Mouse (Mus musculus): ENCODE results near the gene Plagl1.
A peak's percentile ranks its signal among the peaks of the same experiment; 100 is the strongest.
"Not testable (repeated sequence)": the region's sequence is repeated elsewhere in the genome, so short reads cannot be mapped to it uniquely, and the experiment has no call there.

Plagl1 gene

DNA sequence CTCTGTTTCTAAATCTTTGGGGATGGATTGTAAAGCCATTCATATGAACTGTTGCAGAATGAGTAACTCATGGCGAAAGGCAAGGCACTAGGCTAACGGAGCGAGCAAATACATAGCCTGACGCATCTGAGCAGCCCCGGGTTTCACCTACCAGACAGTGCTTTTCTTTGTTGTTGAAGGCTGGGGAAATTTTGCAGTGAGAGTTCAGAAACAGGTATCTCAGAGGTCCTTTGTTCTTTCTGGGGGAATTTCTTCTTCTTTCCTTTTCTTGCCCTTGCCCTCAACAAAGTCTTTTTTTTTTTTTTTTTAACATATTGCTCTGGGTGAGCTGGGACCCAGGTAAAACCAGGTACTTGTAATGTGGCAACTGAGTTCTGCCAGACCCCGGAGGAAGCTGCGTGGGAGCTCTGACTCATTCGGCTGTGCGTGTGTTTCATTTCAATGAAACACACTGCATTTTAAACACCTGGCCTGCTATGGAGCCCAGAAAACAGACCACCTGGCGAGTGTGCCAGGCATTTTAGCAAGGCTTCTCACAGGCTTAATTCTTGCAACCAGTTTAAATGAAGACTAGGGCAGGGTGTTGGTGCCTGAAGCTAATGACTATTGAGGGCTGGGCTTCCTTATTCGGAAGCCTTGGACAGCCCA lies at the start of gene Plagl1:
TSS of gene Plagl1 (plus strand) at position 484 of the 648 bp plus-strand sequence.
- DNase-seq (ENCODE audit: inconsistent age in 2 of 2, low spot score in 1 of 2), result no peak

GRCm38 (mm10) chr10:13014026-13014425 lies 46.3 kb upstream of the Plagl1 start:
- DNase-seq (ENCODE audit: inconsistent age in 2 of 2, low spot score in 1 of 2), result no peak

DNA sequence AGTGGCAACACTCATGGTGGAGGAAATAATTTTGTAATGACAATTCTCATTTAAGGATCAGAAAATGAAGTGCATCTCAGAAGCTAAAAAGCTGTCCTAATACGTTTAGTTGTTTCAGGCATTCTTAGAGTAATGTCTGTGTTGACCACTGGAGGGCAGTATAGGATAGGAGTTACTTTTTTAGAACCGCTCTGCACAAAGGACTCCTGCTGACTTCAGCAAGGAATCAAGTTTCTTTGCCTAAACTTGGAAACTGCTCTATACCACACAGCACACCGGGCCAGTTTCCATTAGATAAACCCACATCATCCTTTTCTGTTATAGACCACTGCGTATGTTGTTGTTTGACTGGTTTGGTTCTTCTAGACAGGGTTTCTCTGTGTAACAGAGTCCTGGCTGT lies 43.7 kb upstream of the Plagl1 start:
- DNase-seq (ENCODE audit: inconsistent age in 2 of 2, low spot score in 1 of 2), result peak in 1 of 2 experiments; percentile 89

- peak in 1 of 2 experiments; percentile 45 for DNase-seq (ENCODE audit: inconsistent age in 2 of 2, low spot score in 1 of 2)
These were observed 41.8 kb upstream of the Plagl1 start for GRCm38 (mm10) chr10:13018510-13018909.

- DNase-seq (ENCODE audit: inconsistent age in 2 of 2, low spot score in 1 of 2), result no peak
These were observed 41.3 kb upstream of the Plagl1 start for GRCm38 (mm10) chr10:13019026-13019425.

DNA sequence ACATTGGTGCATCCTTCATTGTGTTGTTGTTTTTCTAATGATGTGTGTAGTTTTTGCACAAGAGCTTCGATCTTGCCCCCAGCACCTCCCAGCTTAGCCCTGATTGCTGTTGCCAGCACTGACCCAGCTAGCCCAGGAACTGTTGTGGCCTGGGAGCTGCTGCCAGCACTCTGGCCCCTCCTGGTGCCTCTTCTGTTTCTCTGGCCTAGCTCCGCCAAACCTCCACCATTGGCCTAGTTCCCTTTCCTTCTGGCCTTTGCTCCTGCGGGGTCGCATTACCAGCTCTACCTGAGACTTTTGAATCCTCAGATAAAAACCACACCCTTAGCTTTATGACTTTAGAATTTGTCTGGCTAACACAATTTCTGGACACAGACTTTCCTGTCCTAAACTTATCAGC lies 38.2 kb upstream of the Plagl1 start:
- DNase-seq (ENCODE audit: inconsistent age in 2 of 2, low spot score in 1 of 2), result no peak

DNA sequence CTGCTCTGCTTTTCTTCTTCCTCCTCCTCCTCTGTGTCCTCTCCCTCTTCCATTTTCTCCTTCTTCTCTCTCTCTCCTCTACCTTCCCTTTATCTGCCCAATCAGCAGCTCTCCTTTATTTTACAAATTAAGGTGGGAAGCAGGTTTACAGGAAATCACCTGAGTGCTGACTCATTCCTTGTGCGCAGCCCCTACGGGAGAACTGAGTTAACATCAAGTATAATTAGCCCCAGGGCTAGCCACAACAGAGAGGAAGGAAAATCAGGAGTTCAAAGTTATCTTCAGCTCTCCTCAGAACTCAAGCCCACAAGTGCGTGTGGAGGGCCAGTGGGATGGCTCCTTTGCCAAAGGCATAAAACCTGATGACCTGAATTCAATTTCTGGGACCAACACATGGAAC lies 36.3 kb upstream of the Plagl1 start:
- not testable (repeated sequence) for DNase-seq (ENCODE audit: inconsistent age in 2 of 2, low spot score in 1 of 2)

DNA sequence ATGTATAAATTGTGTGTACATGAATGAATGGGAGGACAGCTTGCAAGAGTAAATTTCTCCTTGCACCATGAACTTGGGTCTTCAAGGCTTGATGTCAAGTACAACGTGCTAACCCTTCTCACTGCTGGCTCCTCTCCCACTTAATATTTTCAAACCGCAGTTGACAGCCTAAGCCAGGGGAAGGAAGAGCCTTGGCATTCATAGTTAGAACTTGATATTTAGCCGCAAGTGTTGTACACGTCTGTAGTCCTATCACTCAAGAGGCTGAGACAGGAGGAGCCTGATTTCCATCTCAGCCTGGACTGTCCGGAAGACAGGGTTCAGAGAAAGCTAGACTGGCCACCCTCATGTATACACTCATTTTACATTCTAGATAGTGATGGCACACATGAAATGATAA lies 32.6 kb upstream of the Plagl1 start:
- DNase-seq (ENCODE audit: inconsistent age in 2 of 2, low spot score in 1 of 2), result no peak

- DNase-seq (ENCODE audit: inconsistent age in 2 of 2, low spot score in 1 of 2), result no peak
These were observed 32.1 kb upstream of the Plagl1 start for GRCm38 (mm10) chr10:13028215-13028614.

GRCm38 (mm10) chr10:13029416-13029815 lies 30.9 kb upstream of the Plagl1 start:
- no peak for DNase-seq (ENCODE audit: inconsistent age in 2 of 2, low spot score in 1 of 2)

GRCm38 (mm10) chr10:13035270-13035669 lies 25.0 kb upstream of the Plagl1 start:
- no peak for DNase-seq (ENCODE audit: inconsistent age in 2 of 2, low spot score in 1 of 2)

GRCm38 (mm10) chr10:13039637-13040174 lies 20.6 kb upstream of the Plagl1 start:
- no peak for DNase-seq (ENCODE audit: inconsistent age in 2 of 2, low spot score in 1 of 2)

DNA sequence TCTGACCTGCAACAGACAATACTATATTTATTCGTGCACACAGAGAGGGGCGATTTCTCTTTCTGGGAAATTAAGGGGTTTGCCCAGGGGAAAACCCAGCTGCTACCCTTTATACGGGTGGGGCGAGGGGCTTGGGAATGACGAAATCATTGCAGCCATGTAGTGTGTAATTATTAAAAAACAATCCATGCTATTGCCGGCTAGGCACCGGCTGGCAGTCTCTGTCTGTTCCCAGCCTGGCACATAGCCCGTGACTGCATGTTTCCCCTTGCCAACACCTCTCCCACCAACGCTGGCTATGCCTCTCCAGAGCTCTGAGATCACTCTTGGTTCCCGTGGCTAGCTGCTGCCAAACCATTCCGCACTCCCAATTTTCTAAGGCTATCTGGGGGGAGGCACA lies 15.6 kb upstream of the Plagl1 start:
- no peak for DNase-seq (ENCODE audit: inconsistent age in 2 of 2, low spot score in 1 of 2)

- DNase-seq (ENCODE audit: inconsistent age in 2 of 2, low spot score in 1 of 2), result no peak
These were observed 12.5 kb upstream of the Plagl1 start for GRCm38 (mm10) chr10:13047816-13048215.

- DNase-seq (ENCODE audit: inconsistent age in 2 of 2, low spot score in 1 of 2), result no peak
These were observed 3.4 kb upstream of the Plagl1 start for GRCm38 (mm10) chr10:13056863-13057381.

DNA sequence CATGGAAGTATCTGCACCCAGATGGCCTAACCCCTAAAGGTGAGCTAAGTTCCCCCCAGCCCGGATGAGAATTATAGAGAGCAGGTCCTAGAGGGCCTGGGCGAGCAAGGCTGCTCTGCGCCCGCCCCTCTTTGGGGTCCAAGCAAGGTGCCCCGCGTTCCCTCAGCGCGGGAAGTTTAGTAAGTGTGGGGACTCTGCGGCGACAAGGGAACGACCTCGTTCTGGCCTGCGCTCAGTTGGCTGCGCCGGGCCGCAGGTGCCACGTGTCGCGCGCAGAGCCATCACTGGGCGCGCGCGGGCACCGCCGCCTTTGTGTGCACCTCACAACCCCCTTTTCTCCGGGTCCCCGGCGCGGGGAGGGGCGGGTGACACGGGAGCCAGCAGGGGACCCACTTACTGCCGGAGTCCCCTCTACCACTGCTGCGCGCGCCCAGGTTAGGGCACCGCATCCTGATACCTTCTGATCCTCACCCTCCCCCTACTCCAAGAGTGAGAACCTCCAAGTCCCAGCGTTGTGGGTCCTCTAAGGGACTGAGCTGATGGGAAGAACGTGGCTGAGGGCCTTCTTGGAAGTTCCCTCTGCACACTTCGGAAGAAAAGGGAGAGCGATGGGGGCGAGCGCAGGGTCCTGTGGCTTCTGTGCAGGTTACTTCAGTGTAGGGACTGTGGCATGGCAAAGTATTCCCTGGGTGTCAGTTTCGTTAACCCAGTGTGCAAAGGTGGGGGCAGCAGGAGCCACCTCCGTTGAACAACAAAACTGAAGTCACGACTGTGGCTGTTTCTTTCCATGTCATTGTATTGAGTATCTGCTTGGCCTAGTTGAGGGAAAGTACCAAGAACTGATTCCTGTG lies 742 bp downstream of the Plagl1 start:
- DNase-seq (ENCODE audit: inconsistent age in 2 of 2, low spot score in 1 of 2), result no peak

- DNase-seq (ENCODE audit: inconsistent age in 2 of 2, low spot score in 1 of 2), result no peak
These were observed 2.1 kb downstream of the Plagl1 start for GRCm38 (mm10) chr10:13062373-13062772.

- DNase-seq (ENCODE audit: inconsistent age in 2 of 2, low spot score in 1 of 2), result peak in 1 of 2 experiments; percentile 20
These were observed 3.2 kb downstream of the Plagl1 start for GRCm38 (mm10) chr10:13063457-13063856.

DNA sequence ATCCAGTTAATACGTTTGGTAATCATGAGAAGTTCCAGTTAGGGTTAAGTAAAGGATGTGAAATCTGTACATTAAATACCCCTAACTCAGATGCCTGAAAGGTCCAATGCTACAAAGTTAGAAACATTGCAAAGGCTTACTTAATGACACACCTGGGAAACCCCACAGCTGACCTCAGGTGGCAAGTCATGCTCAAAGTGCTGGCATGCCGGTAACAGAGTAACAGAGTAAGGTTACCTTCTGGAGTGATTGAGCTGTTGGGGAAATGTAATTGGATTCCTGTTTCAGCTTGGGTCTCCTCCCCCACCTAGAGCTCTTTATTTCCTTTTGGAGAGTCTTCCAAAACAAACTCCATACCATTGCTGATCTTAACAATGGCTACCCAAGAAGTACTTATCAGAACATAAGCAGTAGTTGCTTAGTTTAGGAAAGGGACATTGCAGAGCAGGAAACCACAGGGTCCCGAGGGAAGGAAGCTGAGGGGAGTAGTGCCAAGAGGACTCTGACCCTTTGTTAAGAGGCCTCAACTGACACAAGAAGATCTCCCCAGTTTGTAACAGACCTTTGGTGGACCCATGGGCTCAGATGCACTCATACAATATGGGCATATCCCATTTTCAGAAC lies 4.9 kb downstream of the Plagl1 start:
- DNase-seq (ENCODE audit: inconsistent age in 2 of 2, low spot score in 1 of 2), result no peak

- no peak for DNase-seq (ENCODE audit: inconsistent age in 2 of 2, low spot score in 1 of 2)
These were observed 10.7 kb downstream of the Plagl1 start for GRCm38 (mm10) chr10:13071031-13071430.

- no peak for DNase-seq (ENCODE audit: inconsistent age in 2 of 2, low spot score in 1 of 2)
These were observed 16.7 kb downstream of the Plagl1 start for GRCm38 (mm10) chr10:13076807-13077532.
